Mouse (Mus musculus) megakaryocyte, embryonic 14.5 days (primary cell): ENCODE data around the gene Fcgrt. TPM values are rescaled to one million over a fixed set of nuclear protein-coding genes. Genes with fewer than 3 reads are reported as not detected.
"Not testable (repeated sequence)": the region's sequence is repeated elsewhere in the genome, so short reads cannot be mapped to it uniquely, and the experiment has no call there.

Experiments used
- H3K27me3 ChIP-seq: replicated peaks from 2 replicates; pipeline ENCODE3; 2012; ENCODE audit warnings: inconsistent platforms
- H3K36me3 ChIP-seq: replicated peaks from 2 replicates; pipeline ENCODE3; 2012; ENCODE audit warnings: low read length, inconsistent platforms, mixed read lengths
- H3K4me1 ChIP-seq: 2 replicates; pipeline ENCODE4 v1.6.1; 2012; ENCODE audit warnings: inconsistent platforms
- H3K4me3 ChIP-seq: replicated peaks from 2 replicates; pipeline ENCODE3; 2012; ENCODE audit warnings: moderate library complexity, mild to moderate bottlenecking, inconsistent platforms
- H3K9me3 ChIP-seq: 2 replicates; pipeline ENCODE4 v1.6.1; 2012; ENCODE audit warnings: inconsistent platforms
- FLI1 ChIP-seq: IDR thresholded peaks from 2 replicates; pipeline ENCODE4 v1.6.1; 2012; ENCODE audit warnings: low read length, inconsistent platforms, mixed read lengths
- GATA1 ChIP-seq: IDR thresholded peaks from 3 replicates; pipeline ENCODE4 v1.6.1; 2012; ENCODE audit warnings: mixed read lengths, low read length, inconsistent platforms, borderline replicate concordance
- polyA plus RNA-seq: library from polyadenylated mRNA; stranded (reverse); fragments of >175 nt; gene quantifications from 2 replicates; pipeline ENCODE4 v1.2.3, GENCODE M21; 2012; ENCODE audit warnings: low replicate concordance; ENCODE audit not compliant: insufficient read depth

The Fcgrt gene
- polyA plus RNA-seq, 1 experiment, result 70.0 TPM

GRCm38 (mm10) chr7:45112529-45112928, 8.9 kb upstream of the Fcgrt start:
- TF ChIP-seq GATA1 (no peak), FLI1 (no peak)
- Histone ChIP-seq H3K9me3 (no peaks in the 10 kb centered on the region), H3K36me3 (peaks cover under 1% of the 10 kb centered on the region), H3K4me3 (no peak overlapping the region), H3K4me1 (peaks cover 33% of the 10 kb centered on the region), H3K27me3 (peaks cover 23% of the 10 kb centered on the region)

GRCm38 (mm10) chr7:45111940-45112339, 8.3 kb upstream of the Fcgrt start:
- Histone ChIP-seq H3K36me3 (no peaks in the 10 kb centered on the region), H3K4me1 (peaks cover 37% of the 10 kb centered on the region), H3K27me3 (peaks cover 27% of the 10 kb centered on the region), H3K9me3 (peaks cover 4% of the 10 kb centered on the region; the same call in 1 of the 2 replicates), H3K4me3 (no peak overlapping the region)
- TF ChIP-seq FLI1, result no peak

DNA sequence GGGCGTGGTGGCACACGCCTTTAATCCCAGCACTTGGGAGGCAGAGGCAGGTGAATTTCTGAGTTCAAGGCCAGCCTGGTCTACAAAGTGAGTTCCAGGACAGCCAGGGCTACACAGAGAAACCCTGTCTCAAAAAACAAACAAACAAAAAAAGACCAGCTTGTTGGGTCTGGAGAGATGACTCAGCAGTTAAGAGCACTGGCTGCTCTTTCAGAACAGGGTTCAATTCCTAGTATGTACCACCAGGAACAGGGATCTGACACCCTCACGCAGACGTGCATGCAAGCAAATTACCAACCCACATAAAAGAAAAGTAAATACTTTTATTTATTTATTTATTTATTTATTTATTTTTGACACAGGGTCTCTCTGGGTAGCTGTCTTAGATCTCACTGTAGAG, 6.4 kb upstream of the Fcgrt start:
- not testable (repeated sequence) for H3K9me3 ChIP-seq, H3K4me3 ChIP-seq, H3K36me3 ChIP-seq
- peaks cover 36% of the 10 kb centered on the region for H3K4me1 ChIP-seq
- peaks cover 44% of the 10 kb centered on the region for H3K27me3 ChIP-seq

DNA sequence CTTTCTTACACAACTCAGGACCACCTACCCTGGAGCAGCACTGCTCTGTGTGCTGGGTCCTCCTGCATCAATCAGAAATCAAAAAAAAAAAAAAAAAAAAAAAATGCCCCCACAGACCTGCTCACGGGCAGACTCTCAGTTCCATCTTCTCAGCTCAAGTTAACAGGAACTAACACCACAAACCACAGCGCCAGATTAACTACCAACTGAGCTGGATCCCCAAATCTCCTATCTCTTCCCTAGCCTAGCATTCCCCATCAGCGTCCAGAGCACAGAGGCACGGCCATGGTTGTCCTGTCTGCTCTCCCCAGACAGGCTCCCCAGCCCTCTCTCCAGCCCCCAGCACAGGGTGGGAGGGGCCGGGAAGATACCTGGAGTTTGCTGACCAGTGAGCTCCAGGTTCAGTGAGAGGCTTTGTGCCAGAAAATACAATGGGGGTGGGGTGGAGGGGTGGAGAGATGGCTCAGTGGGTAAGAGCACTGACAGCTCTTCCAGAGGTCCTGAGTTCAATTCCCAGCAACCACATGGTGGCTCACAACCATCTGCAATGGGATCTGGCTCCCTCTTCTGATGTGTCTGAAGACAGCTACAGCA, 3.5 kb upstream of the Fcgrt start:
- H3K4me3 ChIP-seq, result no peak overlapping the region
- TF ChIP-seq FLI1, result no peak
- no peak for TF ChIP-seq GATA1
- peaks cover 4% of the 10 kb centered on the region; the same call in 1 of the 2 replicates for H3K9me3 ChIP-seq
- peaks cover 36% of the 10 kb centered on the region for H3K4me1 ChIP-seq
- H3K36me3 ChIP-seq, result no peaks in the 10 kb centered on the region
- peaks cover 62% of the 10 kb centered on the region for H3K27me3 ChIP-seq

GRCm38 (mm10) chr7:45106441-45106840, 2.8 kb upstream of the Fcgrt start:
- Histone ChIP-seq H3K4me3 (no peak overlapping the region), H3K36me3 (no peaks in the 10 kb centered on the region), H3K4me1 (peaks cover 33% of the 10 kb centered on the region), H3K27me3 (peaks cover 66% of the 10 kb centered on the region), H3K9me3 (peaks cover 4% of the 10 kb centered on the region; the same call in 1 of the 2 replicates)
- TF ChIP-seq FLI1 (no peak), GATA1 (no peak)

- Histone ChIP-seq H3K4me3 (no peak overlapping the region), H3K27me3 (peaks cover 65% of the 10 kb centered on the region), H3K9me3 (peaks cover 4% of the 10 kb centered on the region; the same call in 1 of the 2 replicates), H3K4me1 (peaks cover 31% of the 10 kb centered on the region), H3K36me3 (no peaks in the 10 kb centered on the region)
- no peak for TF ChIP-seq GATA1
- no peak for TF ChIP-seq FLI1
Observed at GRCm38 (mm10) chr7:45105491-45105890, 1.8 kb upstream of the Fcgrt start.

GRCm38 (mm10) chr7:45104941-45105340, 1.3 kb upstream of the Fcgrt start:
- Histone ChIP-seq H3K36me3 (no peaks in the 10 kb centered on the region), H3K27me3 (peaks cover 70% of the 10 kb centered on the region)

DNA sequence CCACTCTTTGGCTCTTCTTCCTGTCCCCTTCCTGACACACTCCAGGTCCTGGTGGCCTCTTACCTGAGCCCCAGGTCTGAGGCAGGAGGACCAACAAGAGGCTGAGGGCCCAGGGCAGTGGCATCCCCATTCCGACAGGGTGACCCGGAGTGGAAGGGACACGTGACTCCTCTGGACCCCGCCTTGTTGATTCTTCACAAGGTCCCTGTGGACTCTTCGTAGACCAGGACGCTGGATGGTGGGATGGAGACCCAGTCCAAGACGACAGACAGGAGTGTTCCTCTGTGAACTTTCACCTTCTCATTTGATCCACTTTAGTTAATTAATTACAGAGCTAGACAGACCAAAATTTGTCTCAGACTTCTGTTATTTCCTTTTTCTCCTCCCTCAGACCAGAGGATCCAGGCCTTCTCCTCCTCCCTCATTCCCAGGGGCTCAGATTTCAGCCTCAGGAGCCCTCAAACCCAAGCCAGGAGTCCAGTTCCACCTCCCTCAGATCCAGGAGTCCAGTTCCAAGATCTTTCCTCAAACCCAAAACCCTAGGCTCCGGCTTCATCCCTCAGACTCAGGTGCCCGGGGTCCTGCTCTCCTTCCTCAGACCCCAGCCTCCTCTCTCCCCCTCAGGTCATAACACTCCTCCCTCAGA, 588 bp downstream of the Fcgrt start:
- TF ChIP-seq GATA1 (no peak), FLI1 (no peak)
- Histone ChIP-seq H3K4me1 (peaks cover 35% of the 10 kb centered on the region), H3K27me3 (peaks cover 62% of the 10 kb centered on the region), H3K9me3 (peaks cover 4% of the 10 kb centered on the region; the same call in 1 of the 2 replicates), H3K4me3 (peak overlapping the region; percentile 79), H3K36me3 (no peaks in the 10 kb centered on the region)

More at GRCm38 (mm10) chr7:45104941-45105340, 1.3 kb upstream of the Fcgrt start:
- no peak overlapping the region for H3K4me3 ChIP-seq
- peaks cover 4% of the 10 kb centered on the region; the same call in 1 of the 2 replicates for H3K9me3 ChIP-seq
- no peak for TF ChIP-seq FLI1
- no peak for TF ChIP-seq GATA1
- H3K4me1 ChIP-seq, result peaks cover 26% of the 10 kb centered on the region

- H3K9me3 ChIP-seq, result peaks cover 4% of the 10 kb centered on the region; the same call in 1 of the 2 replicates
- H3K4me1 ChIP-seq, result peaks cover 42% of the 10 kb centered on the region
- no peak overlapping the region for H3K4me3 ChIP-seq
- peaks cover 61% of the 10 kb centered on the region for H3K27me3 ChIP-seq
- H3K36me3 ChIP-seq, result no peaks in the 10 kb centered on the region
- TF ChIP-seq FLI1, result no peak
- TF ChIP-seq GATA1, result no peak
Observed at GRCm38 (mm10) chr7:45102441-45102840, 1.2 kb downstream of the Fcgrt start.

DNA sequence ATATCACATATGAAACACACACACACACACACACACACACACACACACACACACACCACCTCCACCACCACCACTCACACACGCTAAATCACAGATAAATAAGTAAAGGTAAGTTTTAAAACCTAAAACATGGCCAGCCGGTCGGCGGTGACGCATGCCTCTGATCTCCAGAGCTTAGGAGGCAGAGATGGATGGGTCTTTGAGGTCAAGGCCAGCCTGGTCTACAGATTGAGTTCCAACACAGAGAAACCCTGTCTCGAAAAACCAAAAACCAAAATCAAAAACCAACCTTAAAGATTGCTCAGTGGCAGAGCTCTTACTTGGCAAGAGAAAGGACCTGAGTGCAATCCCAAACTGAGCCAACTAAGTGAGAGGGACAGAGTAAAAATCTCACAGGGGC, 3.6 kb downstream of the Fcgrt start:
- Histone ChIP-seq H3K9me3 (no peaks in the 10 kb centered on the region), H3K4me1 (peaks cover 45% of the 10 kb centered on the region), H3K27me3 (peaks cover 53% of the 10 kb centered on the region), H3K36me3 (no peaks in the 10 kb centered on the region), H3K4me3 (no peak overlapping the region)
- TF ChIP-seq GATA1 (no peak), FLI1 (no peak)

- Histone ChIP-seq H3K27me3 (peaks cover 51% of the 10 kb centered on the region), H3K36me3 (no peaks in the 10 kb centered on the region), H3K4me1 (peaks cover 52% of the 10 kb centered on the region), H3K9me3 (no peaks in the 10 kb centered on the region), H3K4me3 (no peak overlapping the region)
- no peak for TF ChIP-seq GATA1
- TF ChIP-seq FLI1, result no peak
Observed at GRCm38 (mm10) chr7:45098541-45099240, 5.0 kb downstream of the Fcgrt start.
